Mouse (Mus musculus): Measurements from ENCODE around the gene Lrpap1. TPM values are rescaled to one million over a fixed set of nuclear protein-coding genes. Genes with fewer than 3 reads are reported as not detected.

Gene Lrpap1
- polyA plus RNA-seq (2012; rRNA removed): 34.5 and 36.4 TPM in 2 replicates

DNA sequence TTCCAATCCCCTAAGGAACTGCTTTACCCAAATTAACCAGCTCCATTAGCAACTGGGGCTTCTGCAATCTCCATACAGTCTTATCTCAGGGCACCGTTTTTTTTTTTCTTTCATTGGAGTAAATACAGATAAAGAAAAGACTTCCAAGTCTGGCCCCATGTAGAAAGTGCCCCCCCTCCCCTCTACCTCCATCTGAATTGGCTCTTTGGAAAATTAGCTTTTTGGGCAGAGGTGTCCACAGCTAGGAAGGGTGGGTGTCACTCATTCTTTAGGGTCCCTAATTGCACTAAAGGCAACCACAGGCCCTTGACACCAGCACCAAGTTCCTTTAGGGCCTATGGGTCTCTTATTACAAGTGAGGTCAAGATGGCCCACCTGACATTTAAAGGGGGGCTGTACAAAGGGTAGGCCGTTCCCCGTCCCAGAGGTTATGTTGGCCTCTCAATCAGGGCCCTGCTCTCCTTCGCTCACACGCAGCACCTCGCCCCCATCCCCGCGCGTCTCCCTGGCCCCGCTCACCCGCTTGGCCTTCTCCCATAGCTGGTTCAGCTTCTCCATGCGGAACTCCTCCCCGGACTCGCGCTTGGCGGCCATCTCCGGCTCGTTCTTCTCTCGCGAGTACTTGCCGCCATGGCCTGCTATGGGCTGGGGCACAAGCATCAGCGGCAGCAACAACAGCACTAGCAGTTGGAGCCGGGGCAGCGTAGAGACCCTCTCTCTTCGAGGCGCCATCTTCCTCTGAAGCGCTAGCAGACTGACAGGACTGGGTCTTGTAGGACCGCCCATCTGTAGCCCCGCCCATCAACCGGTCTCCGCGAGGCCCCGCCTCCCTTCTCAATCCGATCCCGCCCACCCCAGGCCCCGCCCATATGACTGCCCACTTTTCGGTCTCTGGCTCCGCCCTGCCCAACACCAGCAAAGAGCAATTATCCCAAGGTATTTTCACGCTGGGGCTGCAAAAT, at the start of gene Lrpap1:
Gene Lrpap1, minus strand, starts transcription at position 807 of the 962 bp plus-strand sequence.
- H3K4me1 ChIP-seq (ENCODE audit: control insufficient read depth, insufficient read depth, low read length): peaks cover 9% of the 10 kb centered on the region
- peak within 1 kb of the TSS; percentile 97 for H3K4me3 ChIP-seq (ENCODE audit: control insufficient read depth, low read depth, low read length)
- H3K27me3 ChIP-seq (ENCODE audit: control insufficient read depth, insufficient read depth, low read length): no peaks in the 10 kb centered on the region
- H3K36me3 ChIP-seq (ENCODE audit: control insufficient read depth, insufficient read depth, low read length): no peaks in the 10 kb centered on the region; the same call in 1 of the 2 replicates
- H3K27ac ChIP-seq (ENCODE audit: control insufficient read depth, insufficient read depth, low read depth, low read length): peak within 1 kb of the TSS; percentile 76
- no peak for TF ChIP-seq CTCF (IDR thresholded peaks at IDR 0.05; ENCODE audit: control insufficient read depth, insufficient read depth, insufficient replicate concordance, low read depth, low read length)
- TF ChIP-seq POLR2A (IDR thresholded peaks at IDR 0.05; ENCODE audit: control insufficient read depth, low read depth, low read length): peak; percentile 92

DNA sequence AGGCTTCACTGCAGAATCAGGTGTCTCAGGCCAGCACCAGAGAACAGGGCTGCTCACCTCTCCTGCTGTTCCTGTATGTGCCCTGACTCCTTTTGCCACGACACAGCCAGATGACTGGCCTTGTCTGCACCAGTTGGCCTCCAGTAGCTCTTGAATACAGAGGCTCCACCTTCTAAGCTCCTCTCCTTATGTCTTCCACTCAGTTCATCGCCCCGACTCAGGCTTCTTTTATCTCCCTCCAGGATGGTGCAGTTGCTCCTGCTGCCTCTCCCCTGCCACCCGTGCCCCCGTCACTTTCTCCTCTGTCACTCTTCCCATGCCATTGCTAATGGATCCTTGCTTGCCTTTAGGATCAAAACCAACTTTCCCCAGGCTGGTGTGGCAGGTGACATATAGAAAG, 44.4 kb upstream of the Lrpap1 start:
- TF ChIP-seq POLR2A (IDR thresholded peaks at IDR 0.05; ENCODE audit: control insufficient read depth, low read depth, low read length): no peak
- no peak for TF ChIP-seq CTCF (IDR thresholded peaks at IDR 0.05; ENCODE audit: control insufficient read depth, insufficient read depth, insufficient replicate concordance, low read depth, low read length)
- Histone ChIP-seq H3K27me3 (ENCODE audit: control insufficient read depth, insufficient read depth, low read length) (no peaks in the 10 kb centered on the region), H3K4me3 (ENCODE audit: control insufficient read depth, low read depth, low read length) (no peak overlapping the region), H3K27ac (ENCODE audit: control insufficient read depth, insufficient read depth, low read depth, low read length) (no peak overlapping the region), H3K36me3 (ENCODE audit: control insufficient read depth, insufficient read depth, low read length) (no peaks in the 10 kb centered on the region), H3K4me1 (ENCODE audit: control insufficient read depth, insufficient read depth, low read length) (no peaks in the 10 kb centered on the region)

- H3K36me3 ChIP-seq (ENCODE audit: control insufficient read depth, insufficient read depth, low read length): no peaks in the 10 kb centered on the region
- no peak overlapping the region for H3K27ac ChIP-seq (ENCODE audit: control insufficient read depth, insufficient read depth, low read depth, low read length)
- H3K4me3 ChIP-seq (ENCODE audit: control insufficient read depth, low read depth, low read length): no peak overlapping the region
- H3K4me1 ChIP-seq (ENCODE audit: control insufficient read depth, insufficient read depth, low read length): no peaks in the 10 kb centered on the region
- no peak for TF ChIP-seq CTCF (IDR thresholded peaks at IDR 0.05; ENCODE audit: control insufficient read depth, insufficient read depth, insufficient replicate concordance, low read depth, low read length)
- no peak for TF ChIP-seq POLR2A (IDR thresholded peaks at IDR 0.05; ENCODE audit: control insufficient read depth, low read depth, low read length)
- H3K27me3 ChIP-seq (ENCODE audit: control insufficient read depth, insufficient read depth, low read length): no peaks in the 10 kb centered on the region
Observed at GRCm38 (mm10) chr5:35149526-35149925, 44.0 kb upstream of the Lrpap1 start.

- Histone ChIP-seq H3K4me1 (ENCODE audit: control insufficient read depth, insufficient read depth, low read length) (no peaks in the 10 kb centered on the region), H3K36me3 (ENCODE audit: control insufficient read depth, insufficient read depth, low read length) (no peaks in the 10 kb centered on the region), H3K27me3 (ENCODE audit: control insufficient read depth, insufficient read depth, low read length) (no peaks in the 10 kb centered on the region), H3K4me3 (ENCODE audit: control insufficient read depth, low read depth, low read length) (no peak overlapping the region), H3K27ac (ENCODE audit: control insufficient read depth, insufficient read depth, low read depth, low read length) (no peak overlapping the region)
- no peak for TF ChIP-seq POLR2A (IDR thresholded peaks at IDR 0.05; ENCODE audit: control insufficient read depth, low read depth, low read length)
- TF ChIP-seq CTCF (IDR thresholded peaks at IDR 0.05; ENCODE audit: control insufficient read depth, insufficient read depth, insufficient replicate concordance, low read depth, low read length): no peak
Observed at GRCm38 (mm10) chr5:35147963-35148767, 42.6 kb upstream of the Lrpap1 start.

DNA sequence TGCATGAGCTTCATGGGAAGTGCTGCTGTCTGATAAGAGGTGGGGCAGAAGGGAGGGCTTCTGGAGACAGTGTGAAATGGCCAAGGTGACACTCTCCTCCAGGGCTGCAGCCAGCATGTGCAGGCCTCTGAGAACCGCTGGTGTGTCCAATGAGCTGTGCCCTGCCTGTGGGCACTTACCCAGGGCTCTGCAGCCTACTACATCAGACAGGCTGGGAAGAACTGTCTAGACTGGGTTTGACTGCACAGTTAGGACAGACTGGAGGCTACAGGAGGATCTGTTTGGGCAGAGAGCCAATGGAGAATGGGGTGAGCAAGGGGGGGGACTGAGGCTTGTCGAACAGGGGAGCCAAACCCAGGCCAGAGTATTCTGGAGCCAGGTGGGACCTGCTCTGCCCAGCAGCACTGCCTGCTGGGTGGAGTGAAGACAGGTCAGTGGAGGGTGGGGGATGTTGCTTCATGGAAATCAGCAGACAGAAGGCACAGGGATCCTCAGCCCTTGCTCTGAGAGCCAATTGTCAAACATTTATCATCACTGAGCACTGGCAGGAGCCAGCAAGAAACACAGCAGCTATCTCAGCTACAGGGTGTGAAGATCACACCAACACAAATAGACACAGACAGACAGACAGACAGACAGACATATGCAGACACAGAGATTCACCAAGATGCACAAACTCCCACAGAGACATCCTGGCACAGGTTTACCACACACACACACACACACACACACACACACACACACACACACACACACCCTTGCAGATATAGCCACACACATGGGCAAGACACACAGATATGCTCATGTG, 41.8 kb upstream of the Lrpap1 start:
- no peak overlapping the region for H3K4me3 ChIP-seq (ENCODE audit: control insufficient read depth, low read depth, low read length)
- no peaks in the 10 kb centered on the region for H3K36me3 ChIP-seq (ENCODE audit: control insufficient read depth, insufficient read depth, low read length)
- TF ChIP-seq POLR2A (IDR thresholded peaks at IDR 0.05; ENCODE audit: control insufficient read depth, low read depth, low read length): no peak
- H3K27ac ChIP-seq (ENCODE audit: control insufficient read depth, insufficient read depth, low read depth, low read length): no peak overlapping the region
- no peaks in the 10 kb centered on the region for H3K27me3 ChIP-seq (ENCODE audit: control insufficient read depth, insufficient read depth, low read length)
- H3K4me1 ChIP-seq (ENCODE audit: control insufficient read depth, insufficient read depth, low read length): no peaks in the 10 kb centered on the region

DNA sequence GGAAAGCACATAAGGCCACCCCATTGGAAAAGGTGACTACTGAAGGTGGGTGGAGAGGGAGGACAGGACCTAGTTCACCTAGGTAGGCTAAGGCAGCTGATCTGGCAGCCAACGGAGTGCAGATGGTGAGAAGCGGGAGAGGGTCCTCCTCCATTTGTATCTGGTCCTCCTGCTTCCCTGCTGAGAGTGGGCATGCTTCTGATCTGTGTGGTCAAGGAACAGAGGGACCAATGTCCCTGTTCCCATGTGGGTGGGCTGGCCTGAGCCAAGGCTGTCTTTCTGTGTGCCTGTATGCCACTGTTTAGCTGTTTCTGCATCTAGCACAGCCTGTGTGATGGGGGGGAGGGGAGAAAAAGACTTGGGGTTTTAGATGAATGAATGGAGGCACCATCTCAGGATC, 41.2 kb upstream of the Lrpap1 start:
- Histone ChIP-seq H3K4me3 (ENCODE audit: control insufficient read depth, low read depth, low read length) (no peak overlapping the region), H3K36me3 (ENCODE audit: control insufficient read depth, insufficient read depth, low read length) (no peaks in the 10 kb centered on the region), H3K4me1 (ENCODE audit: control insufficient read depth, insufficient read depth, low read length) (no peaks in the 10 kb centered on the region), H3K27ac (ENCODE audit: control insufficient read depth, insufficient read depth, low read depth, low read length) (no peak overlapping the region), H3K27me3 (ENCODE audit: control insufficient read depth, insufficient read depth, low read length) (no peaks in the 10 kb centered on the region)
- no peak for TF ChIP-seq CTCF (IDR thresholded peaks at IDR 0.05; ENCODE audit: control insufficient read depth, insufficient read depth, insufficient replicate concordance, low read depth, low read length)
- no peak for TF ChIP-seq POLR2A (IDR thresholded peaks at IDR 0.05; ENCODE audit: control insufficient read depth, low read depth, low read length)

Measured in testis, adult 2 months (tissue).